Mouse (Mus musculus): Measurements from ENCODE around the gene Osbpl8.

GRCm38 (mm10) chr10:111167444-111167843 is 2.9 kb downstream of the Osbpl8 start:
- TF ChIP-seq CTCF (IDR thresholded peaks at IDR 0.05; ENCODE audit: low read depth) (no peak), EP300 (IDR thresholded peaks at IDR 0.05; ENCODE audit: low read depth) (peak; percentile 54)
